12 mouse cellular contexts compared by ENCODE assay signal in genomic region chr5:91282969-91283368, GRCm38 (mm10).
DNase-seq lines count a peak whose midpoint lies in the region; ATAC-seq lines count a peak whose summit lies in the region.
"Had no signal": no experiment of that assay in that cellular context is flagged by ENCODE, and none has a peak within 500 bp of the region (broad histone marks: within the 10 kb centered on the region; RNA-seq: fewer than 3 reads in every experiment).

No protein-coding gene starts in this region.

- no peak overlapping the region for H3K27ac ChIP-seq in lung, embryonic 16.5 days (ENCODE audit: low read length)
- H3K27ac ChIP-seq: forebrain, embryonic 15.5 days had no signal

- DNase-seq in monocyte, adult 2 months (ENCODE audit: low read depth in 1 of 2, low spot score in 2 of 2) = peak; percentile 1 to 2
- DNase-seq in adipocyte (ENCODE audit: low spot score) = peak; percentile 68
- peak; percentile 12 for DNase-seq in thymus, postnatal 25 days
- no peak for DNase-seq in retina, embryonic 14.5 days (ENCODE audit: low spot score)
- no peak for DNase-seq in cerebellum, adult 11-12 months
- DNase-seq: cerebellum, adult 9-10 months; layer of hippocampus, adult 9-11 months; retina, postnatal 1 day had no signal

- H3K36me3 ChIP-seq in lung, embryonic 16.5 days (ENCODE audit: control insufficient read depth, insufficient read depth, low read length) = no peaks in the 10 kb centered on the region
- H3K36me3 ChIP-seq: forebrain, embryonic 15.5 days had no signal

- ATAC-seq in monocyte, adult 5-6 weeks (replicated peaks; ENCODE audit: insufficient number of reproducible peaks, low FRiP score, low TSS enrichment, poor library complexity, severe bottlenecking) = no peak
- peak; percentile 98 for ATAC-seq in lung, embryonic 16.5 days (ENCODE audit: low read depth)
- ATAC-seq in erythroblast, adult 5-6 weeks (replicated peaks; ENCODE audit: low FRiP score, poor library complexity, severe bottlenecking) = no peak
- ATAC-seq: forebrain, embryonic 15.5 days had no signal

- no peak overlapping the region for H3K9ac ChIP-seq in lung, embryonic 16.5 days (ENCODE audit: low read length)
- H3K9ac ChIP-seq: forebrain, embryonic 15.5 days had no signal

- no peaks in the 10 kb centered on the region for H3K9me3 ChIP-seq in lung, embryonic 16.5 days (ENCODE audit: control insufficient read depth, low read length)
- H3K9me3 ChIP-seq: forebrain, embryonic 15.5 days had no signal

- no peak overlapping the region for H3K4me2 ChIP-seq in lung, embryonic 16.5 days (ENCODE audit: low read depth, low read length)
- H3K4me2 ChIP-seq: forebrain, embryonic 15.5 days had no signal

- no peak overlapping the region for H3K4me3 ChIP-seq in lung, embryonic 16.5 days (ENCODE audit: low read length)
- H3K4me3 ChIP-seq: forebrain, embryonic 15.5 days had no signal

- 44% methylated on average over 7 of the region's 7 CpGs for WGBS in lung, embryonic 16.5 days

- 0 out of 2 replicates have a peak, but pooled peaks cover 2% of the 10 kb centered on the region for H3K4me1 ChIP-seq in lung, embryonic 16.5 days (replicated peaks; ENCODE audit: control insufficient read depth, insufficient read depth, low read length)
- H3K4me1 ChIP-seq: forebrain, embryonic 15.5 days had no signal

- H3K27me3 ChIP-seq in lung, embryonic 16.5 days (ENCODE audit: control insufficient read depth, insufficient read depth, low read depth, low read length) = no peaks in the 10 kb centered on the region
- H3K27me3 ChIP-seq: forebrain, embryonic 15.5 days had no signal

Comparison
In these comparisons a context has a peak if more than half of its experiments do, and no peak if none do; other contexts are left out.
1. DNase-seq: peak in monocyte, adult 2 months (2 of 2), adipocyte (single experiment) and thymus, postnatal 25 days (single experiment); none in retina, embryonic 14.5 days (single experiment) and cerebellum, adult 11-12 months (single experiment).